Mouse (Mus musculus) right cerebral cortex, adult 18-20 months (tissue): ENCODE results near the gene Cabp5.
"Not testable (repeated sequence)": the region's sequence is repeated elsewhere in the genome, so short reads cannot be mapped to it uniquely, and the experiment has no call there.

Experiments used
- DNase-seq: peaks from one replicate; pipeline ENCODE4 v3.0.0; 2022; ENCODE audit warnings: mixed read lengths

The Cabp5 gene

DNA sequence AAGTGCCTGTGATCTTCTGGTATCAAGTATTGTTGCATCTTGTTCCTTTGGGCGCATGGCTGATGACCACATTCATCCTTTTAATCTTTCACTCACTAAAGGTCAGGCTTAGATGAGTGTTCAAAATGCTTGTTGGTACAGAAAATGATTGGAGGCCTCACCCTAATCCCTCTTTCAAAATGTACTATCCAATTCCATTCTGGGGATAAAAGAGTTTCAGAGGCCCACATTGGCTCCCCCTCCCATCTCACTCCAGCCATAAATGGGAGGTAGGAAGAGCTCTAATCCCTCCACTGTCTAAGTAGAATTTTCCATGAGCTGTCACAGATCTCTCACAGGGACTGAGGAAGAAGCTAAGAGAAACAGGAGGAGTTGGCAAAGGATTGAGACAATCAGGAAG, at the start of gene Cabp5:
Gene Cabp5 (plus strand): TSS at position 301 of the 400 bp plus-strand sequence.
- DNase-seq = no peak

DNA sequence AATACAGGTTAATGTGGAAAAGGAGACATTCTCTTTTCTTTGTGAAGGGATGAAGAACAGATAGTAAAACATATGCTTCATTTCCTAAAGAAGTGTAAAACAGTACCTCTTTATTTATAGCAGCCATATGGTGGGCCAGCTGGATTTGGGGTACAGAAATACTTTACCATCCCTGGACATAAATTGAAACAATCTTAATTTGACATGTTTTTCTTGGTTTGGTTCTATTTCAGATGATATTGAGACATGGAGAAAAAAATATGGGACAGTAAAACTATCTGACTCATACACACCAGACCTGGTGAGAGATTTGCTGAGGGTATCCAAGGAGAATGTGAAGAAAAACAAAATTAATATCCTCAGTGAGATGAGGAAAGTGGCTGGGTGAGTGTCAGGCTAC, 42.0 kb upstream of the Cabp5 start:
- peak; percentile 68 for DNase-seq

DNA sequence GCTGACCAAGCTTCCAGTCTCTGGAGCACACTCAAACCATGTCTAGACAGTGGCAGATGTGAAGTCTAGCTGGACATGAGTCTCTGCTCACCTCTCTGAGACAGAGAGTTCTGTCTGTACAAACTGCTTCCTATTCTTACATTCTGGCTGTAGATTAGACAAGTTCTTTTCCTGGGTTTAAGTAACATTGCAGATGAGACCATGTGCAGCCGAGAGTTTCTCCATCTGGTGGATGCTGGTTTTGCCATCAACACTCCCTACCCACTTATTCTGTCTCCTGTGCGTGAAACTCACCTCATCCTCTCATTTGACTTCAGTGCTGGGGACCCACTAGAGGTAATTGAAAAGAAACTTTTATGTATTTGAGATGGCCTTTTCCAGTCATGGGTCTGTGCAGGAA, 17.3 kb upstream of the Cabp5 start:
- DNase-seq = peak; percentile 15

DNA sequence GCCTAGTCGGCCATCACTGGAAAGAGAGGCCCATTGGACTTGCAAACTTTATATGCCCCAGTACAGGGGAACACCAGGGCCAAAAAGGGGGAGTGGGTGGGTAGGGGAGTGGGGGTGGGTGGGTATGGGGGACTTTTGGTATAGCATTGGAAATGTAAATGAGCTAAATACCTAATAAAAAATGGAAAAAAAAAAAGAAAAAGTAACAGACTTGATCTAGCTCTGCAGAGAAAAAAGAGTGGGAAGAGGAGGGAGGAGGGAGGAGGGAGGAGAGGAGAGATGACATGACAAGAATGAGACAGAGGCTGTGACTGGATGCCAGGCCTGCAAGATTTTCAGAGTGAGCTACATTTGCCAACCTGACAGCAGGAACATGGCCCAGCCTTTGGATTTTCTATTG, 52.6 kb downstream of the Cabp5 start, which contains the start of gene Bsph1:
Gene Bsph1 (plus strand): TSS at position 301 of the 400 bp plus-strand sequence.
- not testable (repeated sequence) for DNase-seq
